Mouse (Mus musculus) macrophage (primary cell): Measurements from ENCODE around the gene Gpatch8. TPM values are rescaled to one million over a fixed set of nuclear protein-coding genes. Genes with fewer than 3 reads are reported as not detected.

ENCODE experiments used
- H3K27ac ChIP-seq: fragments of 350-480 bp; formaldehyde crosslinking; 2 replicates; pipeline ENCODE4 v1.9.0; 2021
- H3K36me3 ChIP-seq: fragments of 350-480 bp; formaldehyde crosslinking; 2 replicates; pipeline ENCODE4 v1.9.0; 2021; ENCODE audit errors: inconsistent target
- H3K4me3 ChIP-seq: fragments of 350-480 bp; formaldehyde crosslinking; 2 replicates; pipeline ENCODE4 v1.9.0; 2021; ENCODE audit errors: inconsistent target
- H3K79me2 ChIP-seq: fragments of 350-480 bp; formaldehyde crosslinking; 2 replicates; pipeline ENCODE4 v1.9.0; 2021; ENCODE audit errors: inconsistent target
- WGBS: methylation state at CpG from one replicate; pipeline ENCODE4 v1.1.7; 2026; ENCODE audit warnings: inconsistent platforms; ENCODE audit not compliant: missing documents; 5-methylcytosine and 5-hydroxymethylcytosine counted together
- polyA plus RNA-seq: library from polyadenylated mRNA; stranded (reverse); fragments of 250-400 nt; gene quantifications from 3 replicates; pipeline ENCODE4 v1.2.4, GENCODE M21; 2018; ENCODE audit warnings: inconsistent platforms
- total RNA-seq, 78 experiments: library from RNA; depleted of rRNA; stranded (reverse); fragments of 250-400 nt; gene quantifications; 1 replicate in 9 of 78; 2 replicates in 24 of 78; 3 replicates in 43 of 78; 4 replicates in 2 of 78; pipeline ENCODE4 v1.2.4; 2018; ENCODE audit warnings: inconsistent platforms in 56 of 78

Gene Gpatch8
- total RNA-seq (2018; cell fraction: chromatin; rRNA removed) = 100 to 1,000 TPM in 20 of 26 experiments, 10 to 100 TPM in 6; 74.3 to 184 (median 128) TPM
- 10 to 100 TPM; 13.1 to 27.5 (median 21.1) TPM for total RNA-seq (2018; cell fraction: cytosol; rRNA removed)
- 10 to 100 TPM; 31.1 to 92.0 (median 53.1) TPM for total RNA-seq (2018; cell fraction: nucleus; rRNA removed)
- 14.4 to 21.0 TPM (median 17.4 TPM) in 3 replicates for polyA plus RNA-seq

- Histone ChIP-seq H3K27ac (peak within 1 kb of the TSS; percentile 37; the same call in 1 of the 2 replicates), H3K4me3 (peak within 1 kb of the TSS; percentile 71), H3K36me3 (no peaks in the 10 kb centered on the region), H3K79me2 (peaks cover 46% of the 10 kb centered on the region)
- WGBS = 1% methylated on average over 50 of the region's 55 CpGs
These were observed at the start of gene Gpatch8 for GRCm38 (mm10) chr11:102556031-102556715. Gene Gpatch8, minus strand, starts transcription at chr11:102556392.

DNA sequence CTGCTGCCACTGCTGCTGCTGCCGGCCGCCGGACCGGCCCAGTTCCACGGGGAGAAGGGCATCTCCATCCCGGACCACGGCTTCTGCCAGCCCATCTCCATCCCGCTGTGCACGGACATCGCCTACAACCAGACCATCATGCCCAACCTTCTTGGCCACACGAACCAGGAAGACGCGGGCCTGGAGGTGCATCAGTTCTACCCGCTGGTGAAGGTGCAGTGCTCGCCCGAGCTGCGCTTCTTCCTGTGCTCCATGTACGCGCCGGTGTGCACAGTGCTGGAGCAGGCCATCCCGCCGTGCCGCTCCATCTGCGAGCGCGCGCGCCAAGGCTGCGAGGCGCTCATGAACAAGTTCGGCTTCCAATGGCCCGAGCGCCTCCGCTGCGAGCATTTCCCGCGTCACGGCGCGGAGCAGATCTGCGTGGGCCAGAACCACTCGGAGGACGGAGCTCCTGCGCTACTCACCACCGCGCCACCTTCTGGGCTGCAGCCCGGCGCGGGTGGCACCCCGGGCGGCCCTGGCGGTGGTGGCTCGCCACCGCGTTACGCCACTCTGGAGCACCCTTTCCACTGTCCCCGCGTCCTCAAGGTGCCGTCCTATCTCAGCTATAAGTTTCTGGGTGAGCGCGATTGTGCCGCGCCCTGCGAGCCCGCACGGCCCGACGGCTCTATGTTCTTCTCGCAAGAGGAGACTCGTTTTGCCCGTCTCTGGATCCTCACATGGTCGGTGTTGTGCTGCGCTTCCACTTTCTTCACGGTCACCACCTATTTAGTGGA is 48.8 kb upstream of the Gpatch8 start:
- Histone ChIP-seq H3K36me3 (no peaks in the 10 kb centered on the region), H3K27ac (no peak overlapping the region), H3K4me3 (no peak overlapping the region), H3K79me2 (no peaks in the 10 kb centered on the region)
- 2% methylated on average over 74 of the region's 74 CpGs for WGBS

GRCm38 (mm10) chr11:102604010-102604584 is 47.9 kb upstream of the Gpatch8 start, which contains the start of gene Fzd2:
Gene Fzd2, plus strand, starts transcription at chr11:102604396.
- no peak within 1 kb of the TSS for H3K27ac ChIP-seq
- WGBS = 2% methylated on average over 29 of the region's 31 CpGs

DNA sequence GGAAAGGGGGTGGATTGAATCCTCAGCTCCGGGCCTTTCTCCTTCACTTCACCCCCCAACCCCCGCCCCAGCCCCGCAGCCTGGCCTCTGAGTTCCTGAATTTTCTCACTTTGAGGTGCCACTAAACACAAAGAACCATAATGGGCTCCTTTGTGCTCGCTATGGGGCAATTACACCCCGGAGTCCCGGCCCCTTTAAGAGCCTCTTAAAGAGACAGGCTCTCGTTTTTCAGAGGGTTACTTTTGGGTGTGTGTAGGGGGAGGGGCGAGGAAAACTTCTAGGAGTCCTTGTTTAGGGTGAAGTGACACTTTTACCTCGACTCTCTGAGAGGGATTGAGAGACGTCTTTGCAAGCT is 47.3 kb upstream of the Gpatch8 start:
- 1% methylated on average over 10 of the region's 10 CpGs for WGBS
- peak overlapping the region; percentile 23 for H3K4me3 ChIP-seq
- no peak overlapping the region for H3K27ac ChIP-seq
- H3K36me3 ChIP-seq = no peaks in the 10 kb centered on the region
- H3K79me2 ChIP-seq = no peaks in the 10 kb centered on the region

More at GRCm38 (mm10) chr11:102604010-102604584, 47.9 kb upstream of the Gpatch8 start, which contains the start of gene Fzd2:
- H3K79me2 ChIP-seq = no peaks in the 10 kb centered on the region
- no peaks in the 10 kb centered on the region for H3K36me3 ChIP-seq
- peak within 1 kb of the TSS; percentile 23 for H3K4me3 ChIP-seq

DNA sequence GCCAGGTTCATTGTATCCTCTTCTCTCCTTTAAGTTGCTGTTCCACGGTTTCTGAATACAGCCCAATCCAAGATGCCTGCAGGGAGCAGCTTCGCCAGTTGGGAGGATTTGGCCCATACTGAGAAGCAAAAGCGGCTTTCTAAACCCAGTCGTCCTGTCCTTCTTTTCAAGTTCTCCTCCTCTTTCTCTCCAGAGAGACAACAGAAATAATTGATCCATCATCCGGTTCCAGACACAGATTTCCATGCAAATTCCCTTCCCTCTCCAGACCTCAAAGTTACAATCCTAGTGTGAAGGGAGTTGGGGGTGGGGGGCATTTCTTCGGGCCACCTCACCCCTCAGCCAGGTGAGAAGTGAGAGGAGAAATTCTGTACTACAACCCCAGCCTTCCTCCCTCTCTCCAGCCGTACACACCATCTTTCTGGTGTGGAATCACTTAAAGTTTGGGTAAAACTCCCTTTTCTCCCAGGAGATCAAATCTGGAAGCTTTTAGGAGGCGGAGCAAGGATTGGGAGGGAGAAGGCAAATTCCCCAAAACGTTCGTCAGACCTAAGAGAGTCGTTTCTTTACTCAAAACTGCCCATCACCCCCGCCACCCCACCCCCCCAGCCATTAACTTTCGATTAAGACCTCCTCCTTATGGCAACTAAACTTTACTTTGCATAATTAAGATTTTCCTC is 46.8 kb upstream of the Gpatch8 start:
- no peaks in the 10 kb centered on the region for H3K79me2 ChIP-seq
- H3K36me3 ChIP-seq = no peaks in the 10 kb centered on the region
- H3K4me3 ChIP-seq = peak overlapping the region; percentile 23
- WGBS = 16% methylated on average over 11 of the region's 13 CpGs
- no peak overlapping the region for H3K27ac ChIP-seq

DNA sequence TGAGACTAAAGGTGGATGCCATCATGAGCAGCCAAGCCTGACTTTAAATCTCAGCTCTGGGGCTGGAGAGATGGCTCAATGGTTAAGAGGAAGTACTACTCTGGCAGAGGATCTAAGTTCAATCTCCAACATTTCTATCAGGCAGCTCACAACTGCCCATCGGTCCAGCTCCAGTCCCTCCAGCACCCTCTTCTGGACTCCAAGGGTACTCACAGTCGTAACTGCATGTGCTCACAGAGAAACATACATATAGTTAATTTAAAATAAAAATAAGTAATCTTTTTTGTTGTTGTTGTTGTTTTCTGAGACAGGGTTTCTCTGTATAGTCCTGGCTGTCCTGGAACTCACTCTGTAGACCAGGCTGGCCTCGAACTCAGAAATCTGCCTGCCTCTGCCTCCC is 43.7 kb upstream of the Gpatch8 start:
- H3K79me2 ChIP-seq = no peaks in the 10 kb centered on the region
- WGBS = 76% methylated on average over 3 of the region's 3 CpGs
- H3K4me3 ChIP-seq = no peak overlapping the region
- H3K27ac ChIP-seq = no peak overlapping the region
- no peaks in the 10 kb centered on the region for H3K36me3 ChIP-seq

GRCm38 (mm10) chr11:102595341-102595820 is 39.2 kb upstream of the Gpatch8 start:
- WGBS = 52% methylated on average over 4 of the region's 4 CpGs
- no peak overlapping the region for H3K4me3 ChIP-seq

GRCm38 (mm10) chr11:102587554-102587953 is 31.4 kb upstream of the Gpatch8 start:
- 91% methylated on average over 2 of the region's 3 CpGs for WGBS
- H3K4me3 ChIP-seq = no peak overlapping the region
- no peaks in the 10 kb centered on the region for H3K36me3 ChIP-seq
- no peaks in the 10 kb centered on the region for H3K79me2 ChIP-seq
- H3K27ac ChIP-seq = no peak overlapping the region

More at GRCm38 (mm10) chr11:102595341-102595820, 39.2 kb upstream of the Gpatch8 start:
- Histone ChIP-seq H3K36me3 (no peaks in the 10 kb centered on the region), H3K27ac (no peak overlapping the region), H3K79me2 (no peaks in the 10 kb centered on the region)

GRCm38 (mm10) chr11:102586445-102587130 is 30.4 kb upstream of the Gpatch8 start:
- H3K27ac ChIP-seq = no peak overlapping the region
- H3K79me2 ChIP-seq = no peaks in the 10 kb centered on the region
- H3K4me3 ChIP-seq = no peak overlapping the region
- 93% methylated on average over 4 of the region's 4 CpGs for WGBS
- H3K36me3 ChIP-seq = no peaks in the 10 kb centered on the region

DNA sequence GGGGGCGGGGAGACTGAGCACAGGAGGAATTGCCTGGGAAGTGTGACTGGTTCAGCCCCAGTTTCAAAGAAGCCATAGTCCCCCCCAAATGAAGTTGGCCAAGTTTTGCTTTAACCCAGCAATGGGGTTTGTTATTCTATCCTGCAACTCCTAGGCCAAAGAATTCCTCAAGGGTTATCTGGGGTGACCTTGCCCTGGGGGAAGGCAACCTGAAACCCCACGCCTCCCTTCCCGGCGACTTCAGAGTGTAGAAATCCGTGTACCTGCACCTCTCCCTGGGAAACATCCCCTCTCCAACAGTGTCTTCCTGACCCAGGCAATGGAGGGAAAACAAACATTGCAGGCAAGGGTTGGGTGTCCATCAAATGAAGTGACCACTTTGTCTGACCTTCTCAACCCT is 26.5 kb upstream of the Gpatch8 start:
- Histone ChIP-seq H3K4me3 (no peak overlapping the region), H3K27ac (no peak overlapping the region), H3K36me3 (no peaks in the 10 kb centered on the region), H3K79me2 (no peaks in the 10 kb centered on the region)
- 55% methylated on average over 5 of the region's 5 CpGs for WGBS

GRCm38 (mm10) chr11:102582016-102582610 is 25.9 kb upstream of the Gpatch8 start:
- WGBS = 68% methylated on average over 13 of the region's 13 CpGs
- H3K79me2 ChIP-seq = no peaks in the 10 kb centered on the region
- no peak overlapping the region for H3K27ac ChIP-seq
- H3K36me3 ChIP-seq = no peaks in the 10 kb centered on the region
- H3K4me3 ChIP-seq = no peak overlapping the region

DNA sequence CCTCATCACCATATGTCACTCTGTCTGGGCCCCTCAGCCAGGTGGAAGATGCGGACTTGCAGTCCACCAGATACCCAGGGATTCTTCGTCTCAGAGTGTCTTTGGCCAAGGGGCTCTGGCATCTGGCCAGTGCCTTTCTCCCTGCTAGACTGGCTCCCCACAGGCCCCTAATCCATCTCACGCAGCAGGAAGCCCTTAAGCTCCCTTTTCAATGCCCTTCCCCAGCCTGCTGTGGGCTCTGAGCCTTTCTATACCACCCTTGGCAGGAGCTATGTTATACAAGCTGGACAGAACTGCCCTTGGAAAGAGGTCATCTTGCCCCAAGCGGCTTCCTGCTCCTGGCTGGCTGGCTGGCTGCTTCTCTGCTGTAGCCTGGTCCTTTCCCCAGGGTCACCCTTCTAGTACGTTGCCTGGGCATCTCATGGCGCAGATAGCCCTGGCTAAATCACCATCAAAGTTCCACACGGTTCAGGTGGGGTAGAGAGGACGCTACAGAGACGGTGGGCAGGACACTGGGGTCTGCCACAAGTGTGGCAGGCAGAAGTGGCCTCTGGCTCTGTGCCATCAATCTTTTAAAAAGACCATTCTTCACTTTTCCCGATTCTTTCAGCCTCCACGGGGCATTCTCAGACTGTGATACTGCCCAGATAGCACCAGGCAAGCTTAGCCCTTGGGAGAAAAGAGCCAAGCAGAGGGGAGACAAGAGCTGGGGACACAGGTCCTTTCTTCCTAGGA is 25.3 kb upstream of the Gpatch8 start:
- Histone ChIP-seq H3K4me3 (no peak overlapping the region), H3K27ac (no peak overlapping the region), H3K79me2 (no peaks in the 10 kb centered on the region), H3K36me3 (no peaks in the 10 kb centered on the region)
- WGBS = 50% methylated on average over 11 of the region's 11 CpGs

DNA sequence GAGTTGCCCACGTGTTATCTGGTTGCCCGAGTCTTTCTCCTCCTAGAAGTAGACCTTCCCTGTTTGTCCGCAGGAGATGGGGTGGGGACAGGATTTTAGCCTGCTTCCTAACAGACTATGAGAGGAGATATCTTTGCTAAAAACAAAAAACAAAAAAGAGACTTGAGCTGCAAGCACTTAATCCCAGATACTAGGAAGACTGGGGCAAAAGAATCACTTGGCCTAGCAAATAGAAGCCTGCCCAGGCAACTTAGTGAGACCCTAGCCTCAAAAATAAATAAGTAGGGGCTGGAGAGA is 23.8 kb upstream of the Gpatch8 start:
- Histone ChIP-seq H3K79me2 (no peaks in the 10 kb centered on the region), H3K4me3 (no peak overlapping the region), H3K27ac (no peak overlapping the region), H3K36me3 (no peaks in the 10 kb centered on the region)
- 88% methylated on average over 3 of the region's 3 CpGs for WGBS
